Mouse (Mus musculus) small intestine, adult 10 weeks (tissue): ENCODE measurements around the gene Sult2a7. TPM values are rescaled to one million over a fixed set of nuclear protein-coding genes. Genes with fewer than 3 reads are reported as not detected.

Source experiments
- polyA plus RNA-seq: library from polyadenylated mRNA; stranded (reverse); fragments of 350-450 nt; fragmentation: Illumina TruSeq; extraction: RNeasy Lipid Tissue Mini Kit (QIAGEN cat#74804); gene quantifications from one replicate; pipeline ENCODE4 v1.2.3, GENCODE M21; 2014; ENCODE audit warnings: low replicate concordance

The Sult2a7 gene
- polyA plus RNA-seq: not detected

DNA sequence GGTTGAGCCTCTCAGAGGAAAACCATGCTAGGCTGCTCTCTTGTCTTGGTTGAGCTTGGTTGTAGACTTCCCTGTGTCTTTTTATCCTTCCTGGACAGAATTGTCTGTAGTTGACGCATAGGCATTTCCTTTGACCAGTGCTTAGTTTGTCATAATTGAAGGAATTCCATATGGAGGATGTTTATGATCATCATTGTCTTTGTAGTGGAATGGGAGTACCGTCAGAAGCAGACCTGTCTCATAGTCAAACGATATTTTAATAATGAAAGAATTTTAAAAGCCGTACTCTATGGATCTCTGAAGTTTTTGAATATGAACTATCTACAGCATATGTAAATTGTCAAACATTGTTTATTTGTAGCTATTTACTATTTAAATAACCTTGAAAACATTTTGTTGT lies at the start of gene Sult2a7:
Gene Sult2a7, minus strand, starts transcription at position 101 of the 400 bp plus-strand sequence.

DNA sequence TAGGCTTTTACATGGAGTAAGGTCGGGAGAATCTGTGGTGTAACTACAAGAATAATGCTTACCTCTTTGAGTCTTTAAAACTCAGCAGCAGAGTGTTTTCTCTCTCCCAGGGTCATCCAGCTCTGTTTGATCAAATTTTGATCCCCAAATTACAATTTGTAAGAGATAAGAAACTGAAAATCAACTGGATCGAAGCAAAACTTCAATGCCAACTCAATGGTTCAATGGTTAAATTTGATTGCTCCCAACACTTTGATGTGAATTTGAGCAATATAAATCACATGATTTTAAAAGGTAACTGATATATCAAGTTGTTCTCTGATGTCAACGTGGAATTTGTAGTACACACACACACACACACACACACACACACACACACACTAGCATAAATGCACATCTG lies 47.5 kb downstream of the Sult2a7 start, which contains the start of gene Sult2a8:
Gene Sult2a8, minus strand, starts transcription at position 236 of the 400 bp plus-strand sequence.

Other genes starting within 250 kb of the Sult2a7 start
- gene Sult2a6, start 239.4 kb downstream of the Sult2a7 start, polyA plus RNA-seq: not detected
- not detected for gene Obox8, start 160.7 kb downstream of the Sult2a7 start, polyA plus RNA-seq
- 0.63 TPM for gene Sult2a8, start 47.5 kb downstream of the Sult2a7 start, polyA plus RNA-seq
- 0.11 TPM for gene Vmn1r90, start 69.3 kb upstream of the Sult2a7 start, polyA plus RNA-seq
- gene Obox7, start 165.3 kb upstream of the Sult2a7 start, polyA plus RNA-seq: not detected